Mouse (Mus musculus) hindbrain, embryonic 15.5 days (tissue): ENCODE measurements around the gene E130208F15Rik. TPM values are rescaled to one million over a fixed set of nuclear protein-coding genes. Genes with fewer than 3 reads are reported as not detected.

Experiments
- ATAC-seq: fragments of 200-750 bp; cut with Nextera tagmentation; 2 replicates; pipeline ENCODE4 v1.8.0; 2017; ENCODE audit warnings: low read depth, moderate number of reproducible peaks, moderate TSS enrichment; ENCODE audit not compliant: low FRiP score
- H3K27ac ChIP-seq: fragments of 300-500 bp; sonication (generic); replicated peaks from 2 replicates; pipeline ENCODE4 v1.5.1; 2015; ENCODE audit warnings: mild to moderate bottlenecking, inconsistent platforms
- H3K27me3 ChIP-seq: fragments of 300-500 bp; sonication (generic); 2 replicates; pipeline ENCODE4 v1.6.1; 2015; ENCODE audit warnings: control low read depth, inconsistent platforms
- H3K36me3 ChIP-seq: fragments of 300-500 bp; sonication (generic); 2 replicates; pipeline ENCODE4 v1.6.1; 2015; ENCODE audit warnings: control low read depth, inconsistent platforms
- H3K4me1 ChIP-seq: fragments of 300-500 bp; sonication (generic); replicated peaks from 2 replicates; pipeline ENCODE4 v1.6.1; 2015; ENCODE audit warnings: control low read depth, inconsistent platforms
- H3K4me2 ChIP-seq: fragments of 300-500 bp; sonication (generic); 2 replicates; pipeline ENCODE4 v1.6.1; 2015; ENCODE audit warnings: moderate library complexity, mild to moderate bottlenecking, inconsistent platforms
- H3K4me3 ChIP-seq: fragments of 300-500 bp; sonication (generic); 2 replicates; pipeline ENCODE4 v1.5.1; 2015; ENCODE audit warnings: mild to moderate bottlenecking, inconsistent platforms
- H3K9ac ChIP-seq: fragments of 300-500 bp; sonication (generic); 2 replicates; pipeline ENCODE4 v1.6.1; 2015; ENCODE audit warnings: inconsistent platforms
- H3K9me3 ChIP-seq: fragments of 300-500 bp; sonication (generic); 2 replicates; pipeline ENCODE4 v1.6.1; 2016; ENCODE audit warnings: control low read depth, inconsistent platforms
- WGBS: fragments of 180-500 bp; shearing (Covaris S2); methylation state at CpG from one replicate; pipeline ENCODE4 v1.1.7; 2015; 5-methylcytosine and 5-hydroxymethylcytosine counted together
- polyA plus RNA-seq: library from polyadenylated mRNA; unstranded; fragments of >200 nt; fragmentation: Nextera tagmentation; extraction: Ambion mirVana; gene quantifications from 2 replicates; pipeline ENCODE4 v1.2.1, GENCODE M21; 2015

The E130208F15Rik gene
- polyA plus RNA-seq, 1 experiment from 2014 or later = not detected

- Histone ChIP-seq H3K27me3 (no peaks in the 10 kb centered on the region), H3K27ac (no peak overlapping the region), H3K9me3 (no peaks in the 10 kb centered on the region), H3K4me3 (peak overlapping the region; percentile 83), H3K4me2 (peak overlapping the region; percentile 85), H3K36me3 (peaks cover 36% of the 10 kb centered on the region), H3K9ac (peak overlapping the region; percentile 65), H3K4me1 (peaks cover 24% of the 10 kb centered on the region)
- no peak for ATAC-seq
- 71% methylated on average over 15 of the region's 15 CpGs for WGBS
Observed at GRCm38 (mm10) chr7:30309395-30310129, 12.0 kb upstream of the E130208F15Rik start.

DNA sequence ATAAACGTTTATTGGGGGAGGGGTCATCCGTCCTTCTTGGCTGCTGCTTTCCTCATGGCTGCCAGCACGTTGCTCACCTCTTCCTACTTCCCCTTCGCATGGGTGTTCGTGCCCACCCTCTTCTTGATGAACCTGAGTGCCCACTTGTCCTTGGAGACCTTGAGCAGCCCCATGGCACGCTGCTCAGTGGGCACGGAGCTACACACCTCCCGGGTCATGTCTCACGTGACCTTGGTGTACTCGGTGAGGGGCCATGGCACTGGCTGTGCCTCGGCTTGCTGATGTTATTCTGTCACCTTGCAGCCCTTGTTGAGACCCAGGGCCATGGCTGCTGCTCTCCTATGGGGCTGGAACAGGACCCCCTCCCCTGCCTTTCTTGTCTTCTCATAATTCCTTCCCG, 11.4 kb upstream of the E130208F15Rik start:
- Histone ChIP-seq H3K27me3 (no peaks in the 10 kb centered on the region), H3K36me3 (peaks cover 33% of the 10 kb centered on the region), H3K4me1 (peaks cover 24% of the 10 kb centered on the region), H3K4me2 (no peak overlapping the region), H3K27ac (no peak overlapping the region), H3K9me3 (no peaks in the 10 kb centered on the region), H3K4me3 (no peak overlapping the region), H3K9ac (no peak overlapping the region)
- no peak for ATAC-seq
- WGBS = 91% methylated on average over 12 of the region's 12 CpGs

GRCm38 (mm10) chr7:30313666-30314320, 7.7 kb upstream of the E130208F15Rik start:
- no peak overlapping the region for H3K27ac ChIP-seq
- no peak overlapping the region for H3K9ac ChIP-seq
- 56% methylated on average over 27 of the region's 27 CpGs for WGBS

DNA sequence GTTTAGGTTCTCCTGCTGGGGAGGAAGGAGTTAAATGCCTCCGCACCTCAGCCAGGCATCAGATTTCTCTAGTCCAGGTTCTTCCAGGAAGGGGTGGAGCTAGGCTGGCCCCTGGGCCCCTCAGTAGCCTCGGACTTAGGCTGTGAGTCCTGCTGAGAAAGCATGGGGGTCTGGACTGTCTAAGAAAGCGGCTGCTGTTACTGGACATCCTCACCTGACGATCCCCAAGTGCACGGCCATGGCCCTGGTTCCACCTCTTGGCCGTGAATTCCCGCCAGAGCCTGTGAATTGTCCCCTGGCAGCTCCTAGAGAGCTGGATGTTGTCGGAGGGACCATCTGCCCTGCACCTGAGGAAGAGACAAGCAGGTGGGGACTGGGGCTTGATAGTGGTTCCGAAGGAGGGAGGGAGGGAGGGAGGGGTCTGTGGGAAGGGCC, 6.8 kb upstream of the E130208F15Rik start, which contains the start of gene Syne4:
Gene Syne4, plus strand, starts transcription at position 87 of the 435 bp plus-strand sequence.
- H3K27me3 ChIP-seq = no peaks in the 10 kb centered on the region
- peak within 1 kb of the TSS; percentile 9; the same call in 1 of the 2 replicates for H3K4me2 ChIP-seq
- WGBS = 4% methylated on average over 9 of the region's 9 CpGs
- peaks cover 8% of the 10 kb centered on the region for H3K4me1 ChIP-seq
- no peak within 1 kb of the TSS for H3K4me3 ChIP-seq
- peaks cover 9% of the 10 kb centered on the region; the same call in 1 of the 2 replicates for H3K36me3 ChIP-seq
- no peak for ATAC-seq
- H3K9ac ChIP-seq = no peak within 1 kb of the TSS
- H3K27ac ChIP-seq = no peak within 1 kb of the TSS
- H3K9me3 ChIP-seq = no peaks in the 10 kb centered on the region

More at GRCm38 (mm10) chr7:30313666-30314320, 7.7 kb upstream of the E130208F15Rik start:
- Histone ChIP-seq H3K4me3 (no peak overlapping the region), H3K27me3 (no peaks in the 10 kb centered on the region), H3K4me1 (peaks cover 16% of the 10 kb centered on the region), H3K36me3 (peaks cover 9% of the 10 kb centered on the region; the same call in 1 of the 2 replicates), H3K9me3 (no peaks in the 10 kb centered on the region), H3K4me2 (no peak overlapping the region)
- no peak for ATAC-seq

DNA sequence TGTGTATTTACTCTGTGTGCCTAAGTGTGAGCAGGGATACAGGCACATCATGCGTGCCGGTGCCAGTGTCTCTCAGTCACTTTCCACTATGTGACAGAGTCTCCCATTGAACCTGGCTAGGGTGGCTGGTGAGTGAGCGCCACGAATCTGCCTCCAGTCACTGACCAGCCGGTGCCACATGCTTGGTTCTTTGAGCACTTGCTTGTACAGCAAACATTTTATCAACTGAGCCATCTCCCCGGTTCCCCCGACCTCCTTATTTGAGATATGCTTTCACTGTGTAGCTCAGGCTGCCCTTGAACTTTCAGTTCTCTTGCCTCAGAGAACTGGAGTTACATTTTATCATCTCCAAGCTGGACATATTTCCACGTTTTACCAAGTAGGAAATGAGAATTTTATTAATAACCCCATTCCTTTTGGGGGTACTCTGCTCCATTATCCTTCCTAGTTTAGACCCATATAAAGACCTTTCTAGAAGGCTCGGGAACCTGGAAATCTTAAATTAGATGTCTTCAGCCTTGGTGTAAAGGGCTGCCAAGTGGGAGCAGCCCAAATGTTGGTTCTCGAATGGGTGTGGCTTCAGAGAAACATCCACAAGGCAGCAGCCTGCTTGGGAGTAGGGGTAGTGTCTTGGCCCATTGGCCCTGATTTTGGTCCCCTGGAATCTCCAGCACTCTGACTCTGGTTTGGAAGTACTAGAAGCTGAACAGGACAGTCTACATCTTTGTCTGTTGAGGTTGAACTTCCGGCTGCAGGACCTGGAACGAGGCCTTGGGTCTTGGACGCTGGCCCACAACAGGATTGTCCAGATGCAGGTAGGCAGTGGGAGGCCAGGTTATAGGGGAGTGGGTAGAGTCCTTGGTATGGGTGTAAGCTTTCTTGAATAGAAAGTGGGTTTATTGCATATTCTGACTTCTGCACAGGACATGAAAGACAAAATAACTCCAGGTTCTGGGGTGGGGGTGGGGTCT, 5.7 kb upstream of the E130208F15Rik start:
- no peaks in the 10 kb centered on the region for H3K9me3 ChIP-seq
- H3K4me2 ChIP-seq = no peak overlapping the region
- peaks cover 9% of the 10 kb centered on the region; the same call in 1 of the 2 replicates for H3K36me3 ChIP-seq
- H3K9ac ChIP-seq = no peak overlapping the region
- no peak overlapping the region for H3K27ac ChIP-seq
- no peak for ATAC-seq
- H3K4me1 ChIP-seq = peaks cover 1% of the 10 kb centered on the region
- 83% methylated on average over 13 of the region's 13 CpGs for WGBS
- H3K27me3 ChIP-seq = no peaks in the 10 kb centered on the region
- H3K4me3 ChIP-seq = no peak overlapping the region

DNA sequence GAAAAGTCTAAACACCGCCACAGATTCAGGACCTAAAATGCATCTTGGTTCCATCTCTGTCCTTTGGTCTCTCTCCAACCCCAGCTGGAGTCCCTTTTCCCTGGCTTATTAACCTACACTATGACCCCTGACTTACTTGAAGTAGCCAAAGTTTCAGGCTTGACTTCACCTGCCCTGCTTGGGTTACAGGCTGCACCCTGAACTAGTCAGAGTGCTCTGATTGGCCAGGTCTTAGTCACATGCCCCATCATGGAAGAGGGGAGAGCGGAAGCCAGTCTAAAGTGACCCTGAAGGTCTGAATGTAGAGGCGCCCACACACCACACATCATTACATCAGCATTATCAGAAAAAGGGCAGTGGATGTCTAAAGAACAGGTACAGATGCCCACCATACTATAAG, 3.4 kb upstream of the E130208F15Rik start:
- no peak overlapping the region for H3K9ac ChIP-seq
- no peak overlapping the region for H3K4me3 ChIP-seq
- H3K36me3 ChIP-seq = no peaks in the 10 kb centered on the region
- no peaks in the 10 kb centered on the region for H3K9me3 ChIP-seq
- H3K27ac ChIP-seq = no peak overlapping the region
- no peak for ATAC-seq
- 94% methylated on average over 3 of the region's 3 CpGs for WGBS
- no peak overlapping the region for H3K4me2 ChIP-seq
- no peaks in the 10 kb centered on the region for H3K27me3 ChIP-seq
- peaks cover 16% of the 10 kb centered on the region for H3K4me1 ChIP-seq

- 87% methylated on average over 2 of the region's 2 CpGs for WGBS
- no peaks in the 10 kb centered on the region for H3K36me3 ChIP-seq
- H3K4me2 ChIP-seq = peak overlapping the region; percentile 91
- peak overlapping the region; percentile 95 for H3K9ac ChIP-seq
- H3K9me3 ChIP-seq = no peaks in the 10 kb centered on the region
- 0 out of 2 replicates have a peak, but pooled peaks cover 3% of the 10 kb centered on the region for H3K27me3 ChIP-seq
- no peak for ATAC-seq
- peaks cover 16% of the 10 kb centered on the region for H3K4me1 ChIP-seq
- H3K4me3 ChIP-seq = peak overlapping the region; percentile 95
- no peak overlapping the region for H3K27ac ChIP-seq
Observed at GRCm38 (mm10) chr7:30320946-30321345, 594 bp upstream of the E130208F15Rik start.

- Histone ChIP-seq H3K36me3 (no peaks in the 10 kb centered on the region), H3K9ac (peak overlapping the region; percentile 95), H3K9me3 (no peaks in the 10 kb centered on the region), H3K4me3 (peak overlapping the region; percentile 95), H3K27ac (peak overlapping the region; percentile 88), H3K27me3 (0 out of 2 replicates have a peak, but pooled peaks cover 3% of the 10 kb centered on the region), H3K4me1 (peaks cover 19% of the 10 kb centered on the region), H3K4me2 (peak overlapping the region; percentile 91)
- peak; percentile 98 for ATAC-seq
- under 1% methylated on average over 20 of the region's 20 CpGs for WGBS
Observed at GRCm38 (mm10) chr7:30322285-30322667, 736 bp downstream of the E130208F15Rik start.

DNA sequence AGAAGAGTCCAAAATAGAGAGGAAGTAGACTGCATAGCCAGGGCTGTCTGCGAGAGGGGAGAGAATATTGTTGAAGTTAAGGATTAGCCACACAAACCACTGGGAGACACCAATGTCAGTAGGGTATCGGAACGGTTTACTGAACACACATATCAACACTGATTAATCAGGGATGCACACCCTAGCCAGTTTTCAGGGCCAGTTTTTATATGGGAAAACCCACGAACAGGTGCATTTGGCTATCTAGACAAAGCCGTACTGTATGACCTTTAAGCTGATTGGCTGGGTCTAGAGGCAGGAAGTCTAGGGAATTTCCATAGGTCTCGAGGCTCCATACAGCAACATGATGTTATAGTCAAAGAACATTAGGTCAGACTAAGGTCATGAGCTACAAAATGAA, 1.3 kb downstream of the E130208F15Rik start:
- H3K27ac ChIP-seq = peak overlapping the region; percentile 88
- no peaks in the 10 kb centered on the region for H3K36me3 ChIP-seq
- 42% methylated on average over 6 of the region's 6 CpGs for WGBS
- 0 out of 2 replicates have a peak, but pooled peaks cover 3% of the 10 kb centered on the region for H3K27me3 ChIP-seq
- peak overlapping the region; percentile 95 for H3K4me3 ChIP-seq
- H3K4me1 ChIP-seq = peaks cover 21% of the 10 kb centered on the region
- ATAC-seq = peak; percentile 3; the same call in 1 of the 2 replicates
- 0 out of 2 replicates have a peak overlapping the region, but pooled peaks have one; percentile 95 for H3K9ac ChIP-seq
- peak overlapping the region; percentile 91 for H3K4me2 ChIP-seq
- no peaks in the 10 kb centered on the region for H3K9me3 ChIP-seq

- no peaks in the 10 kb centered on the region for H3K36me3 ChIP-seq
- H3K27ac ChIP-seq = peak within 1 kb of the TSS; percentile 88; the same call in 1 of the 2 replicates
- 0 out of 2 replicates have a peak within 1 kb of the TSS, but pooled peaks have one; percentile 95 for H3K9ac ChIP-seq
- peak within 1 kb of the TSS; percentile 91 for H3K4me2 ChIP-seq
- H3K27me3 ChIP-seq = 0 out of 2 replicates have a peak, but pooled peaks cover 3% of the 10 kb centered on the region
- no peaks in the 10 kb centered on the region for H3K9me3 ChIP-seq
- H3K4me1 ChIP-seq = peaks cover 21% of the 10 kb centered on the region
- H3K4me3 ChIP-seq = peak within 1 kb of the TSS; percentile 95
- ATAC-seq = no peak
- WGBS = 83% methylated on average over 3 of the region's 3 CpGs
Observed at GRCm38 (mm10) chr7:30323795-30324194, 2.3 kb downstream of the E130208F15Rik start, which contains the start of gene Sdhaf1. TSS of gene Sdhaf1 (minus strand) at chr7:30323895.

DNA sequence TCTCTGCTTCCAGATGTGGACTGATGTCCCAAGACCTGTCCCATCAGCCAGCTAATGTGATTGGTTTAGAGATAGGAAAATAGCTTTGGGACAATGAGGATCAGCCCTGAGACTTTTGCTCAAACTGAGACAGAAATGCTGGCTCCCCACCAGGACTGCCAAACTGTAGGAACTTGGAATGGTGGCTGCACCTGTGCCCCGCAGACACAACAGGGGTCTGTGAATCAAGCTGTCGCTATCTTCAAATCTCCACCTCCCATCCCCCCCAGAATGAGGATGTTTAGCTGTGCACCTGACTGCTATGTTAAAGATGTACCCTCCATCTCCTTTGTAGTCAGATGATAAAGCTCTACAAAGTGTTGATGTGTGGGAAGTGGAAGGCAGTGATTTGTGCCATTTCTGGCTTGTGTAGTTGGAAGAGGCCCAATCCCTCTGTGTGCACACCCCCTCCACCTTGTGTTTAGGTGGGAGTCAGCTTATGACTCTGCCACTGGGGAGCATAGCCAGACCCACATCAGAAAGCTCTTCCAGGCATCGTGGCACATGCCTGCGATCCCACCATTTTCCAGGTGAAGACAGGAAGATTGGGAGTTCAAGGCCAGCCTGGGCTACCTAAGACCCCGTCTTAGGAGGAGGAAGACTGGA, 2.9 kb downstream of the E130208F15Rik start:
- WGBS = 86% methylated on average over 5 of the region's 5 CpGs
- Histone ChIP-seq H3K4me2 (no peak overlapping the region), H3K36me3 (no peaks in the 10 kb centered on the region), H3K4me3 (no peak overlapping the region), H3K9ac (no peak overlapping the region), H3K27me3 (0 out of 2 replicates have a peak, but pooled peaks cover 3% of the 10 kb centered on the region), H3K9me3 (no peaks in the 10 kb centered on the region), H3K27ac (no peak overlapping the region), H3K4me1 (peaks cover 21% of the 10 kb centered on the region)
- no peak for ATAC-seq
